Mouse (Mus musculus) embryonic facial prominence, embryonic 13.5 days (tissue): ENCODE data around the gene Vmn1r231. TPM values are rescaled to one million over a fixed set of nuclear protein-coding genes. Genes with fewer than 3 reads are reported as not detected.

Source experiments
- ATAC-seq: fragments of 200-750 bp; cut with Nextera tagmentation; 2 replicates; pipeline ENCODE4 v1.8.0; 2017; ENCODE audit warnings: low read depth; ENCODE audit not compliant: insufficient number of reproducible peaks, insufficient read depth, low FRiP score, low TSS enrichment
- H3K27ac ChIP-seq: fragments of 300-500 bp; sonication (generic); 2 replicates; pipeline ENCODE4 v1.5.1; 2015; ENCODE audit warnings: moderate library complexity, mild to moderate bottlenecking, inconsistent platforms
- H3K27me3 ChIP-seq: fragments of 300-500 bp; sonication (generic); 2 replicates; pipeline ENCODE4 v1.6.1; 2015; ENCODE audit warnings: mild to moderate bottlenecking, inconsistent platforms
- H3K36me3 ChIP-seq: fragments of 300-500 bp; sonication (generic); 2 replicates; pipeline ENCODE4 v1.6.1; 2015; ENCODE audit warnings: mild to moderate bottlenecking, inconsistent platforms
- H3K4me1 ChIP-seq: fragments of 300-500 bp; sonication (generic); 2 replicates; pipeline ENCODE4 v1.6.1; 2015; ENCODE audit warnings: inconsistent platforms
- H3K4me2 ChIP-seq: fragments of 300-500 bp; sonication (generic); 2 replicates; pipeline ENCODE4 v1.6.1; 2015; ENCODE audit warnings: moderate library complexity, mild to moderate bottlenecking, inconsistent platforms
- H3K4me3 ChIP-seq: fragments of 300-500 bp; sonication (generic); 2 replicates; pipeline ENCODE4 v1.5.1; 2015; ENCODE audit warnings: mild to moderate bottlenecking, inconsistent platforms
- H3K9ac ChIP-seq: fragments of 300-500 bp; sonication (generic); 2 replicates; pipeline ENCODE4 v1.6.1; 2015; ENCODE audit warnings: mild to moderate bottlenecking, inconsistent platforms
- H3K9me3 ChIP-seq: fragments of 300-500 bp; sonication (generic); 2 replicates; pipeline ENCODE4 v1.6.1; 2016; ENCODE audit warnings: inconsistent platforms
- WGBS: fragments of 180-500 bp; shearing (Covaris S2); methylation state at CpG from one replicate; pipeline ENCODE4 v1.1.7; 2015; ENCODE audit warnings: mixed read lengths; 5-methylcytosine and 5-hydroxymethylcytosine counted together
- polyA plus RNA-seq: library from polyadenylated mRNA; unstranded; fragments of >200 nt; fragmentation: Nextera tagmentation; extraction: Ambion mirVana; gene quantifications from 2 replicates; pipeline ENCODE4 v1.2.1, GENCODE M21; 2015

The Vmn1r231 gene
- not detected in 2 replicates for polyA plus RNA-seq

GRCm38 (mm10) chr17:20904991-20905390 is at the start of gene Vmn1r231:
Gene Vmn1r231 (minus strand): TSS chr17:20905091.
- Histone ChIP-seq H3K27ac (no peak within 1 kb of the TSS), H3K9me3 (0 out of 2 replicates have a peak, but pooled peaks cover 2% of the 10 kb centered on the region), H3K4me2 (no peak within 1 kb of the TSS), H3K4me3 (no peak within 1 kb of the TSS), H3K9ac (no peak within 1 kb of the TSS), H3K27me3 (no peaks in the 10 kb centered on the region), H3K4me1 (no peaks in the 10 kb centered on the region), H3K36me3 (no peaks in the 10 kb centered on the region)
- ATAC-seq, result no peak
- 57% methylated on average over 2 of the region's 2 CpGs for WGBS

GRCm38 (mm10) chr17:20946636-20947035 is 41.7 kb upstream of the Vmn1r231 start:
- Histone ChIP-seq H3K9ac (peak overlapping the region; percentile 89), H3K4me2 (peak overlapping the region; percentile 74)

GRCm38 (mm10) chr17:20946026-20946565 is 41.2 kb upstream of the Vmn1r231 start:
- Histone ChIP-seq H3K4me2 (peak overlapping the region; percentile 74), H3K4me1 (peaks cover 19% of the 10 kb centered on the region), H3K9ac (peak overlapping the region; percentile 89), H3K4me3 (peak overlapping the region; percentile 77), H3K36me3 (0 out of 2 replicates have a peak, but pooled peaks cover under 1% of the 10 kb centered on the region), H3K27ac (peak overlapping the region; percentile 98), H3K27me3 (no peaks in the 10 kb centered on the region), H3K9me3 (no peaks in the 10 kb centered on the region)
- WGBS, result 0% methylated on average over 13 of the region's 13 CpGs
- ATAC-seq, result no peak

More at GRCm38 (mm10) chr17:20946636-20947035, 41.7 kb upstream of the Vmn1r231 start:
- H3K4me1 ChIP-seq, result peaks cover 19% of the 10 kb centered on the region
- no peaks in the 10 kb centered on the region for H3K9me3 ChIP-seq
- H3K4me3 ChIP-seq, result peak overlapping the region; percentile 77
- peaks cover 5% of the 10 kb centered on the region; the same call in 1 of the 2 replicates for H3K36me3 ChIP-seq
- ATAC-seq, result no peak
- H3K27ac ChIP-seq, result no peak overlapping the region; the same call in 1 of the 2 replicates
- no peaks in the 10 kb centered on the region for H3K27me3 ChIP-seq

- H3K27ac ChIP-seq, result peak within 1 kb of the TSS; percentile 98
- peaks cover 19% of the 10 kb centered on the region for H3K4me1 ChIP-seq
- peak within 1 kb of the TSS; percentile 77 for H3K4me3 ChIP-seq
- H3K9ac ChIP-seq, result peak within 1 kb of the TSS; percentile 89
- H3K27me3 ChIP-seq, result no peaks in the 10 kb centered on the region
- H3K4me2 ChIP-seq, result peak within 1 kb of the TSS; percentile 74
- under 1% methylated on average over 69 of the region's 69 CpGs for WGBS
- no peaks in the 10 kb centered on the region for H3K36me3 ChIP-seq
- H3K9me3 ChIP-seq, result no peaks in the 10 kb centered on the region
- ATAC-seq, result peak; percentile 99
These were observed 40.3 kb upstream of the Vmn1r231 start, which contains the start of gene Ppp2r1a for GRCm38 (mm10) chr17:20944985-20945891. Gene Ppp2r1a (plus strand): TSS chr17:20945311.

- 39% methylated on average over 3 of the region's 3 CpGs for WGBS
- Histone ChIP-seq H3K9me3 (no peaks in the 10 kb centered on the region), H3K4me1 (peaks cover 19% of the 10 kb centered on the region), H3K4me2 (peak overlapping the region; percentile 64), H3K36me3 (no peaks in the 10 kb centered on the region), H3K27ac (peak overlapping the region; percentile 96), H3K27me3 (no peaks in the 10 kb centered on the region), H3K9ac (peak overlapping the region; percentile 73), H3K4me3 (peak overlapping the region; percentile 77)
- ATAC-seq, result no peak
These were observed 39.3 kb upstream of the Vmn1r231 start for GRCm38 (mm10) chr17:20944226-20944625.

- H3K4me2 ChIP-seq, result no peak within 1 kb of the TSS
- no peak within 1 kb of the TSS for H3K4me3 ChIP-seq
- H3K9me3 ChIP-seq, result no peaks in the 10 kb centered on the region
- no peak within 1 kb of the TSS for H3K9ac ChIP-seq
- H3K36me3 ChIP-seq, result no peaks in the 10 kb centered on the region
- H3K27me3 ChIP-seq, result no peaks in the 10 kb centered on the region
- ATAC-seq, result no peak
- no peak within 1 kb of the TSS for H3K27ac ChIP-seq
- no peaks in the 10 kb centered on the region for H3K4me1 ChIP-seq
- 46% methylated on average over 1 of the region's 1 CpGs for WGBS
These were observed 14.7 kb upstream of the Vmn1r231 start, which contains the start of gene Vmn1r232 for GRCm38 (mm10) chr17:20919614-20920013. Gene Vmn1r232 (minus strand): TSS chr17:20919714.

- Histone ChIP-seq H3K36me3 (no peaks in the 10 kb centered on the region), H3K9me3 (no peaks in the 10 kb centered on the region), H3K9ac (no peak within 1 kb of the TSS), H3K27me3 (no peaks in the 10 kb centered on the region), H3K4me2 (no peak within 1 kb of the TSS), H3K4me1 (no peaks in the 10 kb centered on the region), H3K4me3 (no peak within 1 kb of the TSS), H3K27ac (no peak within 1 kb of the TSS)
- WGBS, result 6% methylated on average over 1 of the region's 1 CpGs
- ATAC-seq, result no peak
These were observed 64.7 kb downstream of the Vmn1r231 start, which contains the start of gene Vmn1r230 for GRCm38 (mm10) chr17:20840144-20840543. Gene Vmn1r230 (plus strand): TSS chr17:20840444.

Other genes with a start within 250 kb of the Vmn1r231 start
- gene Vmn1r226, start 222.2 kb downstream of the Vmn1r231 start, polyA plus RNA-seq, result not detected in 2 replicates
- not detected in 2 replicates for gene Vmn1r227, start 175.2 kb downstream of the Vmn1r231 start, polyA plus RNA-seq
- gene Vmn1r228, start 118.9 kb downstream of the Vmn1r231 start, polyA plus RNA-seq, result not detected in 2 replicates
- gene Vmn1r229, start 93.5 kb downstream of the Vmn1r231 start, polyA plus RNA-seq, result not detected in 2 replicates
- gene Vmn1r230, start 64.6 kb downstream of the Vmn1r231 start, polyA plus RNA-seq, result not detected in 2 replicates
- not detected in 2 replicates for gene Vmn1r232, start 14.6 kb upstream of the Vmn1r231 start, polyA plus RNA-seq
- gene Ppp2r1a, start 40.2 kb upstream of the Vmn1r231 start, polyA plus RNA-seq, result 371 and 387 TPM in 2 replicates
- not detected in 2 replicates for gene Vmn1r233, start 91.4 kb upstream of the Vmn1r231 start, polyA plus RNA-seq
- 17.8 and 23.0 TPM in 2 replicates for gene Zfp160, start 103.8 kb upstream of the Vmn1r231 start, polyA plus RNA-seq